Mouse (Mus musculus) neural tube, embryonic 14.5 days (tissue): Measurements from ENCODE around the gene Nek2. TPM values are rescaled to one million over a fixed set of nuclear protein-coding genes. Genes with fewer than 3 reads are reported as not detected.

Source experiments
- ATAC-seq: fragments of 200-750 bp; cut with Nextera tagmentation; 2 replicates; pipeline ENCODE4 v1.8.0; 2017; ENCODE audit warnings: low read depth, mild to moderate bottlenecking, moderate TSS enrichment, moderate library complexity
- H3K27ac ChIP-seq: fragments of 300-500 bp; sonication (generic); 2 replicates; pipeline ENCODE4 v1.5.1; 2014; ENCODE audit warnings: low read depth, mild to moderate bottlenecking, control low read depth, low read length, moderate library complexity, mixed read lengths
- H3K27me3 ChIP-seq: fragments of 300-500 bp; sonication (generic); 2 replicates; pipeline ENCODE4 v1.6.1; 2014; ENCODE audit warnings: low read length; ENCODE audit not compliant: control insufficient read depth, insufficient read depth
- H3K36me3 ChIP-seq: fragments of 300-500 bp; sonication (generic); 2 replicates; pipeline ENCODE4 v1.6.1; 2014; ENCODE audit warnings: low read length, mixed read lengths; ENCODE audit not compliant: control insufficient read depth, insufficient read depth
- H3K4me1 ChIP-seq: fragments of 300-500 bp; sonication (generic); 2 replicates; pipeline ENCODE4 v1.6.1; 2014; ENCODE audit warnings: low read length; ENCODE audit not compliant: control insufficient read depth, insufficient read depth
- H3K4me2 ChIP-seq: fragments of 300-500 bp; sonication (generic); 2 replicates; pipeline ENCODE4 v1.6.1; 2014; ENCODE audit warnings: mild to moderate bottlenecking, low read depth, low read length, control low read depth
- H3K4me3 ChIP-seq: fragments of 300-500 bp; sonication (generic); 2 replicates; pipeline ENCODE4 v1.5.1; 2014; ENCODE audit warnings: low read depth, low read length, control low read depth, mixed read lengths
- H3K9ac ChIP-seq: fragments of 300-500 bp; sonication (generic); replicated peaks from 2 replicates; pipeline ENCODE4 v1.6.1; 2014; ENCODE audit warnings: low read depth, mild to moderate bottlenecking, control low read depth, low read length, mixed read lengths
- H3K9me3 ChIP-seq: fragments of 300-500 bp; sonication (generic); 2 replicates; pipeline ENCODE4 v1.6.1; 2016; ENCODE audit warnings: low read length; ENCODE audit not compliant: control insufficient read depth
- WGBS: fragments of 180-500 bp; shearing (Covaris S2); extraction: QIAGEN DNeasy Blood & Tissue Kit; methylation state at CpG from one replicate; pipeline ENCODE4 v1.1.7; 2014; 5-methylcytosine and 5-hydroxymethylcytosine counted together
- polyA plus RNA-seq: library from polyadenylated mRNA; unstranded; fragments of >200 nt; fragmentation: Nextera tagmentation; extraction: Ambion mirVana; gene quantifications from 2 replicates; pipeline ENCODE4 v1.2.1, GENCODE M21; 2014

Gene Nek2
- 1.8 and 3.3 TPM in 2 replicates for polyA plus RNA-seq

GRCm38 (mm10) chr1:191821326-191822091 lies at the start of gene Nek2:
Nek2 (plus strand) TSS chr1:191821444.
- no peaks in the 10 kb centered on the region for H3K27me3 ChIP-seq
- H3K36me3 ChIP-seq: no peaks in the 10 kb centered on the region
- H3K4me3 ChIP-seq: peak within 1 kb of the TSS; percentile 64
- peak within 1 kb of the TSS; percentile 96 for H3K4me2 ChIP-seq
- no peaks in the 10 kb centered on the region for H3K9me3 ChIP-seq
- no peak within 1 kb of the TSS for H3K27ac ChIP-seq
- WGBS: under 1% methylated on average over 79 of the region's 79 CpGs
- no peaks in the 10 kb centered on the region for H3K4me1 ChIP-seq
- peak; percentile 96 for ATAC-seq
- peak within 1 kb of the TSS; percentile 48 for H3K9ac ChIP-seq

GRCm38 (mm10) chr1:191774106-191774505 lies 47.1 kb upstream of the Nek2 start:
- Histone ChIP-seq H3K9me3 (no peaks in the 10 kb centered on the region), H3K4me2 (no peak overlapping the region), H3K27ac (no peak overlapping the region), H3K36me3 (peaks cover 43% of the 10 kb centered on the region), H3K4me3 (no peak overlapping the region), H3K27me3 (no peaks in the 10 kb centered on the region), H3K4me1 (no peaks in the 10 kb centered on the region), H3K9ac (no peak overlapping the region)
- 86% methylated on average over 5 of the region's 5 CpGs for WGBS
- no peak for ATAC-seq

GRCm38 (mm10) chr1:191775116-191775515 lies 46.1 kb upstream of the Nek2 start:
- 94% methylated on average over 8 of the region's 8 CpGs for WGBS
- H3K36me3 ChIP-seq: peaks cover 48% of the 10 kb centered on the region
- no peak for ATAC-seq
- no peaks in the 10 kb centered on the region for H3K27me3 ChIP-seq
- no peaks in the 10 kb centered on the region for H3K4me1 ChIP-seq
- no peak overlapping the region for H3K9ac ChIP-seq
- H3K4me2 ChIP-seq: no peak overlapping the region
- H3K4me3 ChIP-seq: no peak overlapping the region
- H3K9me3 ChIP-seq: no peaks in the 10 kb centered on the region
- no peak overlapping the region for H3K27ac ChIP-seq

DNA sequence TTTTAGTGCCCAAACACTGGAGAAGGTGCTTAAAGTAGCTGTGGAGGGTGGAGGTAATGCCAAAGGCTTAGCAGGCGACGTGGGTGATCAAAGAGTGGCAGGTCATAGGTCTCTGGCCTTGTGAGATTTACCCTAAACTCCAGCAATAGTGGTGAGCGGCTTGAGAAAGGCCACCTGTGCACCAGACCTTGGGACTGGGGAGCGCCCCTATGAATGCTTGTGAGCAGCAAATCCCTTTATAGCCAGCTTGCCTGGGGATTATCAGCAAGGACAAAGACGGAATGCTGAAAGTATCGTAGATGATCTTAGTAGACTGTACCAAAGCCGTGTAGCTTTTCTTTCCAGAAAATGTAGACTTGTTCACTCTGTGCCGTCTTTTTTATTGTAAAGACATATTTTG lies 43.7 kb upstream of the Nek2 start:
- Histone ChIP-seq H3K9ac (no peak overlapping the region), H3K27me3 (no peaks in the 10 kb centered on the region), H3K4me3 (no peak overlapping the region), H3K9me3 (no peaks in the 10 kb centered on the region), H3K4me2 (no peak overlapping the region), H3K27ac (no peak overlapping the region), H3K4me1 (no peaks in the 10 kb centered on the region), H3K36me3 (peaks cover 54% of the 10 kb centered on the region)
- WGBS: 94% methylated on average over 8 of the region's 8 CpGs
- ATAC-seq: no peak

- H3K27ac ChIP-seq: no peak overlapping the region
- peaks cover 37% of the 10 kb centered on the region for H3K36me3 ChIP-seq
- no peaks in the 10 kb centered on the region for H3K4me1 ChIP-seq
- H3K9me3 ChIP-seq: no peaks in the 10 kb centered on the region
- no peak overlapping the region for H3K4me3 ChIP-seq
- no peak overlapping the region for H3K4me2 ChIP-seq
- H3K9ac ChIP-seq: no peak overlapping the region
- H3K27me3 ChIP-seq: no peaks in the 10 kb centered on the region
- ATAC-seq: no peak
- WGBS: 94% methylated on average over 1 of the region's 1 CpGs
Observed at GRCm38 (mm10) chr1:191780470-191780869, 40.8 kb upstream of the Nek2 start.

DNA sequence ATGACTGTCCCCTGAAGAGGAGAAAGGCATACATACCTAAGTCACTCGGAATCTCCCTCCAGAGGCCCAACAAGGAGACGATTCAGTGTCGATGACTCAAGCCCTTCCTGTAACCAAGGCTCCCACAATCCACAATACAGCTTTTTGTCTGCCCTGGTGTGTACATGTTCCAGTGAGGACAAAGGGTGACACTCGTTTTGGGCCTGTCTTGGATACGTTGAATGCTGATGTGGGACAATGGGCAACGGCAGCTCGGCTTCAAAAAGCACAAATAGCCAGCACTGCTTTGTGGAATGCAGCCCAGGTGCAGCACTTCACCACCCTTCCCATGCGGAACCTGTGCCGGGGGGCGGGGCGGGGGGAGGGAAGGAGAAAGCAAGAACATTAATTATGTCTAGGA lies 36.1 kb upstream of the Nek2 start:
- 46% methylated on average over 11 of the region's 11 CpGs for WGBS
- peaks cover 6% of the 10 kb centered on the region for H3K36me3 ChIP-seq
- no peaks in the 10 kb centered on the region for H3K4me1 ChIP-seq
- H3K4me2 ChIP-seq: no peak overlapping the region
- no peaks in the 10 kb centered on the region for H3K9me3 ChIP-seq
- H3K9ac ChIP-seq: no peak overlapping the region
- H3K27ac ChIP-seq: no peak overlapping the region
- ATAC-seq: no peak
- no peak overlapping the region for H3K4me3 ChIP-seq
- no peaks in the 10 kb centered on the region for H3K27me3 ChIP-seq

- H3K4me1 ChIP-seq: no peaks in the 10 kb centered on the region
- 80% methylated on average over 6 of the region's 6 CpGs for WGBS
- no peaks in the 10 kb centered on the region for H3K27me3 ChIP-seq
- no peak for ATAC-seq
- H3K27ac ChIP-seq: no peak overlapping the region
- no peaks in the 10 kb centered on the region for H3K9me3 ChIP-seq
- H3K9ac ChIP-seq: no peak overlapping the region
- H3K4me2 ChIP-seq: no peak overlapping the region
- H3K4me3 ChIP-seq: no peak overlapping the region
- 0 out of 2 replicates have a peak, but pooled peaks cover 3% of the 10 kb centered on the region for H3K36me3 ChIP-seq
Observed at GRCm38 (mm10) chr1:191786255-191786654, 35.0 kb upstream of the Nek2 start.

- Histone ChIP-seq H3K4me2 (no peak overlapping the region), H3K4me1 (no peaks in the 10 kb centered on the region), H3K9ac (no peak overlapping the region), H3K4me3 (no peak overlapping the region), H3K27me3 (no peaks in the 10 kb centered on the region), H3K36me3 (no peaks in the 10 kb centered on the region), H3K9me3 (no peaks in the 10 kb centered on the region), H3K27ac (no peak overlapping the region)
- no peak for ATAC-seq
- WGBS: 47% methylated on average over 4 of the region's 4 CpGs
Observed at GRCm38 (mm10) chr1:191787379-191787778, 33.9 kb upstream of the Nek2 start.

- 82% methylated on average over 8 of the region's 8 CpGs for WGBS
- H3K27me3 ChIP-seq: no peaks in the 10 kb centered on the region
- H3K4me2 ChIP-seq: no peak overlapping the region
- H3K27ac ChIP-seq: no peak overlapping the region
- H3K36me3 ChIP-seq: no peaks in the 10 kb centered on the region
- no peak for ATAC-seq
- no peaks in the 10 kb centered on the region for H3K4me1 ChIP-seq
- H3K9me3 ChIP-seq: no peaks in the 10 kb centered on the region
- no peak overlapping the region for H3K4me3 ChIP-seq
- no peak overlapping the region for H3K9ac ChIP-seq
Observed at GRCm38 (mm10) chr1:191792991-191793390, 28.3 kb upstream of the Nek2 start.
